Mouse (Mus musculus) midbrain, embryonic 10.5 days (tissue): ENCODE results near the gene Snn. TPM values are rescaled to one million over a fixed set of nuclear protein-coding genes. Genes with fewer than 3 reads are reported as not detected.
A peak's percentile ranks its signal among the peaks of the same experiment; 100 is the strongest.

Experiments used
- DNase-seq: peaks from one replicate; pipeline ENCODE4 v3.0.0-alpha.2; 2017; ENCODE audit warnings: low spot score
- H3K27ac ChIP-seq: fragments of 300-500 bp; sonication (generic); replicated peaks from 2 replicates; pipeline ENCODE4 v1.5.1; 2016; ENCODE audit warnings: mild to moderate bottlenecking
- H3K27me3 ChIP-seq: fragments of 300-500 bp; sonication (generic); 2 replicates; pipeline ENCODE4 v1.6.1; 2016; ENCODE audit warnings: low read depth, mild to moderate bottlenecking; ENCODE audit not compliant: poor library complexity, severe bottlenecking
- H3K36me3 ChIP-seq: fragments of 300-500 bp; sonication (generic); 2 replicates; pipeline ENCODE4 v1.6.1; 2016; ENCODE audit warnings: mild to moderate bottlenecking, moderate library complexity
- H3K4me1 ChIP-seq: fragments of 300-500 bp; sonication (generic); 2 replicates; pipeline ENCODE4 v1.6.1; 2016
- H3K4me3 ChIP-seq: fragments of 300-500 bp; sonication (generic); 2 replicates; pipeline ENCODE4 v1.5.1; 2016; ENCODE audit warnings: mild to moderate bottlenecking, moderate library complexity
- H3K9me3 ChIP-seq: fragments of 300-500 bp; sonication (generic); replicated peaks from 2 replicates; pipeline ENCODE4 v1.6.1; 2016; ENCODE audit warnings: mild to moderate bottlenecking
- WGBS: fragments of 180-500 bp; shearing (Covaris S2); methylation state at CpG from one replicate; pipeline ENCODE4 v1.1.7; 2016; 5-methylcytosine and 5-hydroxymethylcytosine counted together
- polyA plus RNA-seq: library from polyadenylated mRNA; unstranded; fragments of >200 nt; fragmentation: Nextera tagmentation; extraction: Ambion mirVana; gene quantifications from 2 replicates; pipeline ENCODE4 v1.2.1, GENCODE M21; 2016

The Snn gene
- polyA plus RNA-seq, 1 experiment from 2014 or later = 86.7 TPM

DNA sequence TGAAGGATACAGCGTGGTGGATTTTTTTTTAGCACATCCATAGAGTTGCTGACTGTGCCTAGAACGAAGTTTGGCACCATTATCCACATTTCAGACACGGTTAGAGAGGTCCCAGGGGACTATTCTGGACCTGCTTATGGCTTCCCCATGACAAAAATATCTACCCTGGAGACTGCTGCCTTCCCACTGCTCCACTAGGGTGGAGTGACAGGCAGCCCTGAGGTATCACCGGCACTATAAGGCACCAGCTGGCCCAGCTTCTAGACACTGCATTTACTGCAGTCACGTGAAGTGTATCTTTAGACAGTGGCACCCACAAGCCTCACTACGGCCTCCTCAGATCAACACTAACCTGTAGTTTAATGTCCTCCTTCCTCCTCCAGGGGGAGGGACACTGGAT is 5.9 kb upstream of the Snn start:
- H3K9me3 ChIP-seq = no peaks in the 10 kb centered on the region
- H3K27me3 ChIP-seq = no peaks in the 10 kb centered on the region
- H3K36me3 ChIP-seq = no peaks in the 10 kb centered on the region
- no peak for DNase-seq
- no peak overlapping the region for H3K4me3 ChIP-seq
- no peak overlapping the region for H3K27ac ChIP-seq
- no peaks in the 10 kb centered on the region for H3K4me1 ChIP-seq
- WGBS = 89% methylated on average over 6 of the region's 6 CpGs

DNA sequence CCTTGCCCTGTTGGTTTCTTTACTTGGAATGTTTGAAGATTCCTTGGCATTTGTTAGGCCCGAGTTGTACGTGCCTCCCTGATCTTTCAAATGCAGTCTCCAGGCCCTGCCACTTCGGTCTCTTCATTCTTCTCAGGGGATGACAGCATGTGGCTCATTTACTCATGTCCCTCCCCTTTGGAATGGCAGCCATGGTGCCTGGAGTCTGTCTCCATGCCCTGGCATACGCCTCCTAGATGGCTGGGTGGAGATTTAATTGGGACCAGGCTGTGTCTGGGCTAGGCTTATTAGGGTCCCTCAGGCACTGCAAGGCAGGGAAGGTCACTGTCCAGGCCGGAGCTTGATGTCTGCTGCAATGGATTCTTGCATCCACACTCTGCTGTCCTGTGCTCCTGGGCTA is 4.8 kb upstream of the Snn start:
- H3K4me1 ChIP-seq = no peaks in the 10 kb centered on the region
- H3K27me3 ChIP-seq = no peaks in the 10 kb centered on the region
- H3K9me3 ChIP-seq = no peaks in the 10 kb centered on the region
- no peaks in the 10 kb centered on the region for H3K36me3 ChIP-seq
- no peak overlapping the region for H3K4me3 ChIP-seq
- 84% methylated on average over 5 of the region's 5 CpGs for WGBS
- no peak overlapping the region for H3K27ac ChIP-seq
- DNase-seq = no peak

DNA sequence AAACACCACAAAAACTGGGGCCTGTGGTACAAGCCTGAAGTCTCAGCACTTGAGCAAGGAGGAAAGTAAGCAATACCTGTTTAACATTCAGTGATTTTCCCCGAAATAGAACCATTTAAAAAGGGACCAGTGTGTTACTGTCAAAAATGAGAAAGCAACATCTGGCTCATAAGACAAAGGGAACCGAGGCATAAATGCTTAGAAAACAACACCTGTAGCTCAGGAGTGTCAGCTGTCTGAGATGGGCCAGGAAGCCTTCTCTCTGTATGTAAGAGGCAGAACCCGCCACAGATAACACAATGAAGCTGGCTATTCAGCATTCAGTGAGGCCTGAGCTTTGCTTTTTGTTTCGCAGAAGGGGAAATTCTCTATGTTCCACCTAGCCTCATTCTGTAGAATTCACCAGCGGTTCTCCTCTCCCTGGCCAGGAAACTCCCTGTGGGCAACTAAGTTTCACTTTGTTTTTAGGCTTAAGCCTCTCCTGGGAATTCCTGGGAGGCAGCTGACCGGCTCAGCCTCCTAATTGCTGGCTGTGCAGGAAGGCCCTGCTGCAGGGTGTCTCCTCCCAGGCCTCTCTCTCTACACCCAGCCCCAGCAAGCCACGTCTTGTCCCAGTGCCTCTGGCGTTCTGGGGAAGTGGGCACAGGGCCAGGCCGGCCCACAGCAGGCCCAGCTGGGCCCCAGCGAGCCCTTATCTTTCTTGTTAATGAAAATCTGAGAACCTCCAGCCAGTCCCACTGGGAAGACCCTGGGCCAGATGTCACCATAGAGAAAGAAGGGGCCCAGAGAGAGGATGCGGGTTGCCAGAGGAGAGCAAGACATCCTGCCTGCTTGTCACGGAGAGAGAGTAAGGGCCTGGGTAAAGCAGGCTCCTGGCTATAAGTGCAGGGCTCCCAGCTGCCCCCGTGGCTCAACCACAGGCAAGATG is 2.3 kb downstream of the Snn start:
- Histone ChIP-seq H3K27me3 (no peaks in the 10 kb centered on the region), H3K4me3 (peak overlapping the region; percentile 22; the same call in 1 of the 2 replicates), H3K9me3 (no peaks in the 10 kb centered on the region), H3K36me3 (0 out of 2 replicates have a peak, but pooled peaks cover 2% of the 10 kb centered on the region), H3K4me1 (peaks cover 47% of the 10 kb centered on the region), H3K27ac (peak overlapping the region; percentile 78)
- 26% methylated on average over 13 of the region's 13 CpGs for WGBS
- DNase-seq = peak; percentile 45

DNA sequence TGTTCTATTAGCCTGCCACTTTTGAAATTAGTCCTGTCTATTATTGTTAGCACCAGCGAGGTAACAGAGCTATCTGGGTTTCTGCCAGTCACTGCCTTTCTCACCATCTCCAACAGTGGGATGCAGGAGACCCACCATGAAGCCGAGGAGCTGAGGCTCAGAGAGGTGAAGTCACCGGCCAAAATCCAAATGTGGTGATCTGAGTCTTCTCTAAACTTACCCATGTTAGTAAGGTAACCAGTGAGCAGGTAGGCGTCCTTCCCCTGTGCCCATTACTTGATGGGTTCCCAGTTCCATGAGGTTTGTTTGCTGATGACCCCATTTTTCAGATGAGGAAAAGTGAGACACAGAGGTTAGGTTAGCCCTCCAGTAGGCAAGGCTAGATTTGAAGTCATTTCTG is 3.6 kb downstream of the Snn start:
- no peak overlapping the region for H3K27ac ChIP-seq
- DNase-seq = no peak
- H3K9me3 ChIP-seq = no peaks in the 10 kb centered on the region
- H3K4me3 ChIP-seq = no peak overlapping the region
- H3K4me1 ChIP-seq = peaks cover 60% of the 10 kb centered on the region
- WGBS = 90% methylated on average over 4 of the region's 4 CpGs
- peaks cover 11% of the 10 kb centered on the region; the same call in 1 of the 2 replicates for H3K36me3 ChIP-seq
- H3K27me3 ChIP-seq = no peaks in the 10 kb centered on the region

DNA sequence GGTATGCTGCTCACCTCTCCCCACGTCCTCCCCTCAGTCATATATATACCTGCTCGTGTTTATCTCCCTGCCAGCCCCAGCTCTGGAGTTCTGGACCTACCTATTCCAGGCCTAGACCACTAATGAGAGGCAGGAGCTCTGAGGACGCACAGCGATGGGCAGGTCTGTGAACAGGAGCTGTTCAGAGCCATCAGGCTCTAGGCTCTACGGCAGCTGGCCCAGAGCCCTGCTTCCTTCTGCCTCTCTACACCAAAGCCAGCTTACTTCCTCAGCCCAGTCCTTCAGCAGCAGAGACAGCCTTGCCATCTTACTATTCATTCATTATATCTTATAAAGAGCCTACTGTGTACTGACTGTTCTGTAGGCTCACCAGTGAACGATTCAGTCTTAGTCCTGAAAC is 4.0 kb downstream of the Snn start:
- no peak overlapping the region for H3K27ac ChIP-seq
- H3K27me3 ChIP-seq = no peaks in the 10 kb centered on the region
- H3K36me3 ChIP-seq = peaks cover 13% of the 10 kb centered on the region; the same call in 1 of the 2 replicates
- WGBS = 96% methylated on average over 6 of the region's 6 CpGs
- peak overlapping the region; percentile 80; the same call in 1 of the 2 replicates for H3K4me3 ChIP-seq
- DNase-seq = no peak
- H3K4me1 ChIP-seq = peaks cover 64% of the 10 kb centered on the region
- H3K9me3 ChIP-seq = no peaks in the 10 kb centered on the region

DNA sequence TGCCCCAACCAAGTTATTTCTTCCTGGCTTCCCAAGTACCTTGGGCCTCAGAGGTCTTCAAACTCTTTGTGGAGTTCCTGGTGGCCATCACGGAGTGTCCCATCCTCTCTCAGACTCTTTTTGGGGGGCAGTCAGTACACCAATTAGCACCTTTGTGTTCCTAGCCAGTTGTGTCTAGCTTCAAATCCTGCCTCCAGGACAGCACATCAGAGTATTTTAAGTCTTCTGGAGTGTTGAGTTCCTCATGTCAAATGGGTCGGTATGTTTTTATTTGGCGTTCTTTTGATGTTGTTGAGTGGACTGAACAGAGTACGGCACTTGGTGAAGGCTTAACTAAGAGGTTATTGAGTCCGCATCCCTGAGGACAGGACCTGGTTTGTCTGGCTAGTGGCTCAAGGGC is 4.7 kb downstream of the Snn start:
- H3K4me1 ChIP-seq = peaks cover 70% of the 10 kb centered on the region
- DNase-seq = no peak

DNA sequence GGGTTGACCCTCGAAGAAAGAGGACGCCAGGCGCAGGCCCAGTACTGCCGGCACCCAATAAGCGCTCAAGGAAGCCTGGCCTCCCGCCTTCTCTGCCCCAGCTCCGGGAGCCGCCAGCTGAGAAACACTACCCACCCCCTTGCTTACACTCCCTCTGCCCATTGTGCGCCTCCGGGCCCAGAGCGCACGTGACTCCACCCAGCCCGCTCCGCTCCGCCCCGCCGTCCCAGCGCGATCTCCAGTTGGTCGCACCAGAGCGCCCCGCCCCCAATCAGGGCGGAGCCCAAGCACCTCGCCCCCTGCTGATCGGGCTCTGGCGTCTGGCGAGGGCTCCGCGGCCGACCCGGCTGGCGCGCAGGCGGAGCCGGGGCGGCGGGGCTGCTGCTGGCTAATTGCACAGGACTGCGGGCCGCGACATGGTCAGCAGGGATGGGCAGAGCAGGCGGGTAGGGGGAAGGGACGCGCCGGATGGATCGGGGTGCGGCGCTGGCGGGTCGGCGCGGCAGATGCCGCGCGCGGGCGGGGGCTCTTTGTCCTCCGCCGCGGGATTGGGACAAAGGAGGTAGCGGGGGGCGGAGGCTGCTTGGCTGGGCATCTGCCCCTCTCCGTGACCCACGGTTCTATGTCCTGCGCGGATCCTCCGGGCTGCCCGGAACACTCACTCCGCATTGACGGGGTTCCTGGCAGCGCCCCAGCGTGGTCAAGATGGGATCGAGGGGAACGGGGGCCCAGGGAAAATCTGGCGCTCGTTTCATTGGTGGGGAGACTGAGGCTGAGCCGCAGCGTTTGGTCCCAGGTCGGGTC is 5.5 kb downstream of the Snn start, which contains the start of gene Litaf:
TSS of gene Litaf (minus strand) at position 129 of the 804 bp plus-strand sequence.
- WGBS = under 1% methylated on average over 78 of the region's 78 CpGs
- Histone ChIP-seq H3K4me3 (peak within 1 kb of the TSS; percentile 80), H3K27me3 (no peaks in the 10 kb centered on the region), H3K36me3 (peaks cover 24% of the 10 kb centered on the region), H3K9me3 (no peaks in the 10 kb centered on the region), H3K27ac (peak within 1 kb of the TSS; percentile 99), H3K4me1 (peaks cover 70% of the 10 kb centered on the region)
- peak; percentile 99 for DNase-seq

More for the DNA sequence above, 4.7 kb downstream of the Snn start:
- no peaks in the 10 kb centered on the region for H3K27me3 ChIP-seq
- peak overlapping the region; percentile 80 for H3K4me3 ChIP-seq
- peak overlapping the region; percentile 99 for H3K27ac ChIP-seq
- H3K36me3 ChIP-seq = peaks cover 18% of the 10 kb centered on the region; the same call in 1 of the 2 replicates
- no peaks in the 10 kb centered on the region for H3K9me3 ChIP-seq
- WGBS = 68% methylated on average over 5 of the region's 5 CpGs

DNA sequence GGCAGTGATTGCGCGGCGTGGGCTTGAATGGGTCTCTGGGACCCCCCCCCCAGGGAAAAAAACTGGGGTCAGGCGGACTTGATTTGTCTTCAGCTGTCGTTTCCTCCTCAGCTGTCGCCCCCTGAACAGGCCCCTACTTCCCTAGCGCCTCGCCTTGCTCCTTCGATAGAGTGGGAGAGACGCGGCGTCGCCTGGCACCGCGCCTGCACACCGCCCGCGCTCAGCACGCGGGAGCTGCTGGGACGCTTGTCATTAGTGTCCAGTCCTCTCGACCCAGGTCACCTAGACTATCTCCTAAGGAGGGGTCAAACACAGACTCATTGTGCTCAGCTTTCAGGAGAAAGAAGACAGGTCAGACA is 6.1 kb downstream of the Snn start:
- Histone ChIP-seq H3K36me3 (peaks cover 28% of the 10 kb centered on the region), H3K9me3 (no peaks in the 10 kb centered on the region), H3K4me3 (peak overlapping the region; percentile 80), H3K4me1 (peaks cover 70% of the 10 kb centered on the region), H3K27me3 (no peaks in the 10 kb centered on the region), H3K27ac (peak overlapping the region; percentile 99)
- DNase-seq = peak; percentile 72
- WGBS = under 1% methylated on average over 22 of the region's 22 CpGs

DNA sequence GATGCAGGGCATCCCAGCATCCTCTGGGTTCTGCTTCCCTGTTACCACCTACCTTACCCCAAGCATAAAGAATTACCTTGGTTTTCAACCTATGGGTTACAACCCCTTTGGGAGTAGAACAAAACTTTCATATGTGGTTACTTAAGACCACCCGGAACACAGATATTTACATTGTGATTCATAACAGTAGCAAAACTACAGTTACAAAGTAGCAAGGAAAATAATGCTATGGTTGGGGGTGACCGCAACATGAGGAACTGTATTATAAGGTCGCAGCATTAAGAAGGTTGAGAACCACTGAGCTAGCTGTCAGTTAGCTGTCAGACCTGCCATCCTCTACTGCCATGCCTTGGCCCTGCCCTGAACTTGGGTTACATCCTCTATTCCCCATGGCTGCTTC is 7.9 kb downstream of the Snn start:
- Histone ChIP-seq H3K27ac (no peak overlapping the region), H3K27me3 (no peaks in the 10 kb centered on the region), H3K4me3 (peak overlapping the region; percentile 80), H3K4me1 (peaks cover 68% of the 10 kb centered on the region), H3K9me3 (no peaks in the 10 kb centered on the region), H3K36me3 (peaks cover 47% of the 10 kb centered on the region)
- DNase-seq = no peak
- 93% methylated on average over 3 of the region's 3 CpGs for WGBS

DNA sequence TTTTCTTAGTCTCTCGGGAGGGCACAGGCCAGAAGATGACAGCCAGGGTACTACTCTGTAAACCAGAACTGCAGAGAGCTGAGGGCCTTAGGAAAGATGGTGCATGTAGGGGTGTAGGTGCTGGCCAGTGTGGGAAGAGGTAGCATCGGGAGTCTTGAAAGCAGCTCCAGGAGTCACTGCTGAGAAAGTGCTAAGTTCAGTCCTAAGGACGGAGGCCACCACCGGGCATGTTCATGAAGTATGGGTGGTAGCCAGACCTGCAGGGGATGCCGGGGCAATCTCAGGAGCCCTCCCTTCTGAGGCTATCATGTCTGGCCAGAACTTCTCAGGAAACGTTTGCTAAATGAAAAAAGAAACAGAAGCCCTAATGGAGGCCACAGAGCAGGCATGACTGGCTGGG is 8.5 kb downstream of the Snn start:
- H3K27me3 ChIP-seq = no peaks in the 10 kb centered on the region
- no peaks in the 10 kb centered on the region for H3K9me3 ChIP-seq
- H3K36me3 ChIP-seq = peaks cover 53% of the 10 kb centered on the region
- H3K27ac ChIP-seq = 0 out of 2 replicates have a peak overlapping the region, but pooled peaks have one; percentile 6
- H3K4me1 ChIP-seq = peaks cover 63% of the 10 kb centered on the region
- DNase-seq = no peak
- 83% methylated on average over 6 of the region's 6 CpGs for WGBS
- H3K4me3 ChIP-seq = peak overlapping the region; percentile 21

DNA sequence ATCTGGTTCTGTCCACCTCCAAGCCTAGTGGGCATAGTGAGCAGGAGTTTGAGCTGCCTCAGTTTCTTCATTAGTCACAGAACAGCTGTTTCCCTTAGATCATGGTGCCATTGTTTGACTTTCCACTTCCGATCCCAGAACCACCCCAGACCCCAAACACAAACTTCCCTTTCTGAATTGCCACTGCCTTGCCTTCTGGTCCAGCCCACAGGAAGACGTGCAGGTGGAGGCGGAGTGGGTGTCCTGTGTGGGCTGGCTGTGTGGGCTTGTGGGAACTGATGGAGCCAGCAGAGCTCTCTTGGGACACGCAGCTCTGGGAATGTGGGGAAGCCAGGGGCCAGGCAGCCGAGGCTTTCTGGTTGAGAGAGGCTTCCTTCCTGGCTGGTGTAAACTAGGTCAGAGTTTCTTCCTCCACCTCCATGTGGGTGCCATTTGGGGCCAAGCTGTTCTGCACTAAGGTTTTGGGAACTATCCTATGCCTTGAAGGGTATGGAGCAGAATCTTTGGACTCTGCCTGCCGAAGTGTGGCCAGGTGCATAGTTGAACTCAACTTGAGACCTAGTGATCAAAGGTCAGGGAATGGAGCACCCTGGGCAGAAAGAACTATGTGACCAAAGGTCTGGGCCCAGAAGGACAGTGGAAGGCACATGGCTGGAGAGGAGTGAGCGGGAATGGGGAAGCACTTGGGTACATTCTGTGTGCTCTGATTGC is 9.1 kb downstream of the Snn start:
- Histone ChIP-seq H3K36me3 (peaks cover 59% of the 10 kb centered on the region), H3K27ac (no peak overlapping the region; the same call in 1 of the 2 replicates), H3K4me1 (peaks cover 60% of the 10 kb centered on the region), H3K4me3 (no peak overlapping the region), H3K27me3 (no peaks in the 10 kb centered on the region), H3K9me3 (no peaks in the 10 kb centered on the region)
- WGBS = 88% methylated on average over 7 of the region's 7 CpGs
- no peak for DNase-seq

DNA sequence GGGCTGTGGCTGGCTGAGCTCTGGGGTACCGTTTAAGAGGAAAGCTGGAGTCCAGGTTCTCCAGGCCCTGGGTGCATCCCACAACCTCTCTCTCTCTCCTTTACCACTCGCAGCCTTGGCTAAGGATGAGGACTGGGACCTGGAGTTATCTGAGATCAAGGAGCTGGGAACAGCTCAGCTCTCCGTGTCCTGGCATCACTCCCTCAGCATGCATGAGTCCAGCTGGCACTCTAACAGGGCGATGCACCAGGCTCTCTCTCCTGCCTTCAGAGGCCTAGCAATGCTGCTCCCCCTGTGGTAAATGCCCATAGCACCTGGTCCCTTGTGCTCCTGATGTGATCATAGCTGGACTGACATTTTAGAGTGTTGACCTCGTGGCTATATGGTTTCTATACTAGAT is 10.4 kb downstream of the Snn start:
- Histone ChIP-seq H3K9me3 (no peaks in the 10 kb centered on the region), H3K27ac (no peak overlapping the region), H3K4me1 (peaks cover 49% of the 10 kb centered on the region), H3K36me3 (peaks cover 72% of the 10 kb centered on the region), H3K27me3 (no peaks in the 10 kb centered on the region), H3K4me3 (no peak overlapping the region)
- no peak for DNase-seq
- 87% methylated on average over 5 of the region's 5 CpGs for WGBS
